Mouse (Mus musculus) liver, embryonic 16.5 days (tissue): ENCODE results near the gene Rab33b. TPM values are rescaled to one million over a fixed set of nuclear protein-coding genes. Genes with fewer than 3 reads are reported as not detected.
"Not testable (repeated sequence)": the region's sequence is repeated elsewhere in the genome, so short reads cannot be mapped to it uniquely, and the experiment has no call there.

Experiments used
- ATAC-seq: fragments of 200-750 bp; cut with Nextera tagmentation; 2 replicates; pipeline ENCODE4 v1.8.0; 2017; ENCODE audit warnings: low read depth, mild to moderate bottlenecking, moderate number of reproducible peaks, moderate library complexity
- H3K27ac ChIP-seq: fragments of 300-500 bp; sonication (generic); 2 replicates; pipeline ENCODE4 v1.5.1; 2014; ENCODE audit warnings: mild to moderate bottlenecking, low read length
- H3K27me3 ChIP-seq: fragments of 300-500 bp; sonication (generic); 2 replicates; pipeline ENCODE4 v1.6.1; 2014; ENCODE audit warnings: low read depth, low read length, mixed read lengths; ENCODE audit not compliant: control insufficient read depth, insufficient read depth
- H3K36me3 ChIP-seq: fragments of 300-500 bp; sonication (generic); 2 replicates; pipeline ENCODE4 v1.6.1; 2014; ENCODE audit warnings: mild to moderate bottlenecking; ENCODE audit not compliant: control insufficient read depth, insufficient read depth
- H3K4me1 ChIP-seq: fragments of 300-500 bp; sonication (generic); 2 replicates; pipeline ENCODE4 v1.6.1; 2014; ENCODE audit warnings: low read depth, low read length, mixed read lengths; ENCODE audit not compliant: control insufficient read depth
- H3K4me2 ChIP-seq: fragments of 300-500 bp; sonication (generic); 2 replicates; pipeline ENCODE4 v1.6.1; 2014; ENCODE audit warnings: low read depth, low read length, mixed read lengths
- H3K4me3 ChIP-seq: fragments of 300-500 bp; sonication (generic); 2 replicates; pipeline ENCODE4 v1.5.1; 2014; ENCODE audit warnings: low read depth, mild to moderate bottlenecking, low read length
- H3K9ac ChIP-seq: fragments of 300-500 bp; sonication (generic); 2 replicates; pipeline ENCODE4 v1.6.1; 2014; ENCODE audit warnings: low read depth, low read length
- H3K9me3 ChIP-seq: fragments of 300-500 bp; sonication (generic); replicated peaks from 2 replicates; pipeline ENCODE4 v1.6.1; 2016; ENCODE audit warnings: low read length; ENCODE audit not compliant: control insufficient read depth
- WGBS: fragments of 180-500 bp; shearing (Covaris S2); extraction: QIAGEN DNeasy Blood & Tissue Kit; methylation state at CpG from one replicate; pipeline ENCODE4 v1.1.7; 2014; ENCODE audit not compliant: insufficient replicate concordance; 5-methylcytosine and 5-hydroxymethylcytosine counted together
- polyA plus RNA-seq: library from polyadenylated mRNA; unstranded; fragments of >200 nt; fragmentation: Nextera tagmentation; extraction: Ambion mirVana; gene quantifications from 2 replicates; pipeline ENCODE4 v1.2.1, GENCODE M21; 2015

Gene Rab33b
- 4.6 TPM in 2 replicates for polyA plus RNA-seq

GRCm38 (mm10) chr3:51483741-51484359 lies at the start of gene Rab33b:
Gene Rab33b (plus strand): TSS chr3:51483920.
- peak within 1 kb of the TSS; percentile 79 for H3K27ac ChIP-seq
- no peaks in the 10 kb centered on the region for H3K36me3 ChIP-seq
- H3K4me1 ChIP-seq, result peaks cover 12% of the 10 kb centered on the region
- ATAC-seq, result peak; percentile 94
- peak within 1 kb of the TSS; percentile 93 for H3K4me2 ChIP-seq
- H3K4me3 ChIP-seq, result peak within 1 kb of the TSS; percentile 83
- under 1% methylated on average over 70 of the region's 70 CpGs for WGBS
- no peaks in the 10 kb centered on the region for H3K9me3 ChIP-seq
- H3K27me3 ChIP-seq, result no peaks in the 10 kb centered on the region
- peak within 1 kb of the TSS; percentile 77 for H3K9ac ChIP-seq

GRCm38 (mm10) chr3:51434364-51434763 lies 49.4 kb upstream of the Rab33b start:
- not testable (repeated sequence) for ATAC-seq, H3K27me3 ChIP-seq, H3K27ac ChIP-seq, H3K4me1 ChIP-seq, H3K9me3 ChIP-seq, H3K9ac ChIP-seq, H3K4me2 ChIP-seq, H3K36me3 ChIP-seq, H3K4me3 ChIP-seq
- WGBS, result 75% methylated on average over 5 of the region's 5 CpGs

DNA sequence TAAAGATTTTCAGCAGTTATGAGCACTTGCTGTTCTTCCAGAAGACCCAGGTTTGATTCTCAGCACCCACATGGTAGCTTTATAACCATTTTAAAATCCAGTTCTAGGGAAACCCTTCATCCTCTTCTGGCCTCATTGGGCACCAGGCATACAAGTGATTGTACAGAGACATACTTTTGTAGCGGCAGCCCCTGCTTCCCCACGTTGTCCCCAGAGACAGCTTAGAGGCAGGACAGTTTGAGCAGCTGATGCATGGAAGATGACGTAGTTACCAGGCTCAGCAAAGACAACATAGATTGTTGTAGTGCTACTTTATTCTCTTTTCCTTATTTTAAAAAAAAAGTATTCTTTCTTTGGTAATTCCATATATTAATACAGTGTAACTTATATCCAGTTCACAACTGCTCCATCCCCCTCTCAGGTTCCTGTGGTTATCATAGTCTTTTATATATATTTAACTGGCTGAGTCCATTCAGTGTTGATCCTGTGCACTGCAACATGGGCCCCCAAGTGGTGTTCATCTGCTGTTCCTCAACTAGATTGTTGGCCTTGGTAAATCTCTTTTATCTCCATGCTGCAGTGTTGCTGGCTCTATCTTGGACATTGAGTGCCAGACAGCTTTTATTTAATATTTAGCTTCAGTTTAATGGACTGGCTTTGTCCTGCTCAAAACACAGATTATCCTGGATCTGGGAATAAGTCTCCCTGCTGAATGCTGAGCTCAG lies 48.7 kb upstream of the Rab33b start:
- no peak for ATAC-seq
- H3K4me1 ChIP-seq, result no peaks in the 10 kb centered on the region
- H3K27ac ChIP-seq, result no peak overlapping the region
- H3K4me3 ChIP-seq, result no peak overlapping the region
- no peak overlapping the region for H3K9ac ChIP-seq
- peaks cover 6% of the 10 kb centered on the region; the same call in 1 of the 2 replicates for H3K36me3 ChIP-seq
- 80% methylated on average over 3 of the region's 3 CpGs for WGBS
- no peak overlapping the region for H3K4me2 ChIP-seq
- no peaks in the 10 kb centered on the region for H3K9me3 ChIP-seq
- no peaks in the 10 kb centered on the region for H3K27me3 ChIP-seq

- Histone ChIP-seq H3K9ac (no peak overlapping the region), H3K27me3 (no peaks in the 10 kb centered on the region), H3K4me3 (no peak overlapping the region), H3K27ac (no peak overlapping the region), H3K4me2 (no peak overlapping the region), H3K9me3 (no peaks in the 10 kb centered on the region), H3K36me3 (peaks cover 39% of the 10 kb centered on the region), H3K4me1 (no peaks in the 10 kb centered on the region)
- no peak for ATAC-seq
- 67% methylated on average over 2 of the region's 2 CpGs for WGBS
Observed at GRCm38 (mm10) chr3:51468530-51468929, 15.2 kb upstream of the Rab33b start.

- H3K4me1 ChIP-seq, result no peaks in the 10 kb centered on the region
- H3K4me3 ChIP-seq, result no peak overlapping the region
- H3K4me2 ChIP-seq, result no peak overlapping the region
- H3K9me3 ChIP-seq, result no peaks in the 10 kb centered on the region
- WGBS, result 68% methylated on average over 4 of the region's 4 CpGs
- ATAC-seq, result no peak
- H3K9ac ChIP-seq, result no peak overlapping the region
- no peaks in the 10 kb centered on the region for H3K27me3 ChIP-seq
- H3K27ac ChIP-seq, result no peak overlapping the region
- H3K36me3 ChIP-seq, result peaks cover 15% of the 10 kb centered on the region
Observed at GRCm38 (mm10) chr3:51475706-51476105, 8.0 kb upstream of the Rab33b start.

GRCm38 (mm10) chr3:51479893-51480292 lies 3.8 kb upstream of the Rab33b start:
- Histone ChIP-seq H3K9ac (no peak overlapping the region), H3K27me3 (no peaks in the 10 kb centered on the region), H3K4me3 (no peak overlapping the region), H3K27ac (no peak overlapping the region), H3K9me3 (no peaks in the 10 kb centered on the region), H3K36me3 (no peaks in the 10 kb centered on the region; the same call in 1 of the 2 replicates), H3K4me2 (no peak overlapping the region), H3K4me1 (peaks cover 11% of the 10 kb centered on the region)
- no peak for ATAC-seq
- WGBS, result 40% methylated on average over 2 of the region's 2 CpGs

- H3K4me1 ChIP-seq, result peaks cover 12% of the 10 kb centered on the region
- H3K36me3 ChIP-seq, result no peaks in the 10 kb centered on the region
- no peak overlapping the region for H3K4me3 ChIP-seq
- H3K4me2 ChIP-seq, result no peak overlapping the region
- H3K9me3 ChIP-seq, result no peaks in the 10 kb centered on the region
- H3K9ac ChIP-seq, result no peak overlapping the region
- no peak for ATAC-seq
- no peak overlapping the region for H3K27ac ChIP-seq
- no peaks in the 10 kb centered on the region for H3K27me3 ChIP-seq
Observed at GRCm38 (mm10) chr3:51481059-51481458, 2.7 kb upstream of the Rab33b start.

DNA sequence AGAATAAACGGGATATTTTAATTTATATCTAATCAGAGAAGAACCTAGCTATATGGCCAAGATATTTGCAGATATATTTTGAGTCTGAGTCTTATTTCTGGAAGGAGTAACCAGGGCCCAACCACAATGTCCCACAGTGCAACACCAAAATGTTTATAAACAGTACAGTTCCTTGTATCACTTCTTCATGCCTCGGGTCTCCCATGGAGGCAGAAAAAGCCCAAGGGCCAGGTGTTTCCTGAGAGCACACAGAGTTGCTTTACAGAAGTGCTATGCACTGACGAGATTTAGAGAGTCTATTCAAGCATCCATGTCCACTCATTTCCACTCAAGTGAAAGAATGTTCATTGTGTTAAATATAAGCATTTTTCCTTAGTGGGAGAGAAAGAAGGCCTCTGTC lies 1.8 kb upstream of the Rab33b start:
- Histone ChIP-seq H3K4me2 (no peak overlapping the region), H3K27me3 (no peaks in the 10 kb centered on the region), H3K4me3 (no peak overlapping the region), H3K27ac (no peak overlapping the region), H3K36me3 (no peaks in the 10 kb centered on the region), H3K4me1 (peaks cover 12% of the 10 kb centered on the region), H3K9me3 (no peaks in the 10 kb centered on the region), H3K9ac (no peak overlapping the region)
- ATAC-seq, result no peak
- WGBS, result 29% methylated on average over 3 of the region's 3 CpGs

DNA sequence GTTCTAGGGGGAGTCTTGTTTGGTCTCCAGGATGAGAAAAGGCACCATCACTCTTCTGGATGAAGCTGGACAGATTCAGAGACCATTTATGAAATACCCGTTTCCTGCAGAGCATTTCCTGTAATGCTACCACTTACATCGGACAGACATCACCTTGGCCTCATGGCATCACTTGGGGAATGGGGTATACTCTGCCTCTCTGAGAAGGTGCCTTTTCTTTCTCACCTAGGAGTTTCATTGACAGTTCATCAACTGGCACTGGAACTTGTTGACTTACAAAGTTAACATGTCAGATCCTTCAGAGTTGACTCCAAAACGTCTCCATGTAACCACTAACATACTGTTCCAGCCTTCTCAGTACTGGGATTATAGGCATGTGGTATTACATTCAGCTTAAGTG lies 939 bp upstream of the Rab33b start:
- H3K4me3 ChIP-seq, result peak overlapping the region; percentile 83; the same call in 1 of the 2 replicates
- H3K27ac ChIP-seq, result no peak overlapping the region

More for the DNA sequence above, 939 bp upstream of the Rab33b start:
- Histone ChIP-seq H3K4me2 (peak overlapping the region; percentile 93), H3K9me3 (no peaks in the 10 kb centered on the region), H3K27me3 (no peaks in the 10 kb centered on the region), H3K9ac (peak overlapping the region; percentile 77; the same call in 1 of the 2 replicates), H3K36me3 (no peaks in the 10 kb centered on the region), H3K4me1 (peaks cover 12% of the 10 kb centered on the region)
- no peak for ATAC-seq
- 38% methylated on average over 3 of the region's 3 CpGs for WGBS
